Mouse (Mus musculus) left cerebral cortex, postnatal 25 days (tissue): ENCODE results near the gene Cx3cl1. TPM values are rescaled to one million over a fixed set of nuclear protein-coding genes. Genes with fewer than 3 reads are reported as not detected.

Experiments
- DNase-seq, 2 experiments: peaks; one replicate each; pipeline ENCODE4 v3.0.0; 2022; ENCODE audit warnings: low spot score in 2 of 2, mixed read lengths in 1 of 2
- intact Hi-C: fragments of 180-260 bp; cut with DNase I; formaldehyde crosslinking; loops from one replicate; pipeline ENCODE4 v1.15.1; 2025
- total RNA-seq, 2 experiments: library from RNA; stranded (reverse); gene quantifications; 2 replicates each; pipeline ENCODE4 v1.2.3; 2021

Gene Cx3cl1
- total RNA-seq, 2 experiments from 2014 or later: 749 to 762 TPM

DNA sequence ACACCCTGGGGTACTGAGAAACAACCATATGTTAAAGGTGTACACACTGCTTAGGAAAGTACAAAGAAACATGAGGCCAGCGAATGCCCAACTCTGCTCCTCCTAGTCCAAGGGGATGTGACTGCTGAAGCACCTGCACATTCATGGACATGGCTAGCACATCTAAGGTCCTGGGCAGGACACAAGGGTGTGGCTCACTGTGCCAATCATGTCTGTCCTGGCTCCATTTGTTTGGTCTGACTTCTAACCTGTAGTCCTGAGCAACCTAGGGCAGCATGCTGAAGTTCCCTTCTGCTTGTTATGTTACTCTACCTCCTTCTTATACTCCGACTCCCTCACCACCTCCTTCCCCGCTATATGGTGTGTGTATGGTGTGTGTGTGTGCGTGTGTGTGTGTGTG, 22.6 kb downstream of the Cx3cl1 start:
- intact Hi-C loops: no loop called here
- no peak for DNase-seq

DNA sequence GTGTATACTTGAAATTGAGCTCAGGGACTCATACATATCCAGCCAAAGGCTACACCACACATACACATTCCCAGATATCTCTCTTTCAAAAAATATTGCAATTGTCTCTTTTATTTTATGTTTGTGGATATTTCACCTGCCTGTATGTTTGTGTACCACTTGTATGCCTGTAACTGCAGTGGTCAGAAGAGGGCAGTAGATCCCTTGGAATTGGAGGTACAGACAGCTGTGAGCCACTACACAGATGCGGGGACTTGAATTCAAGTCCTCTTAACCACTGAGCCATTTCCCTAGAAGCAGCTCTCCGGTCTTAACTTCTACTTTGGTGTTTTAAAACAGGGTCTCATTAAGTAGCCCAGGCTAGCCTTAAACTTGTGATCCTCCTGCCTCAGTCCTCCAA, 23.0 kb downstream of the Cx3cl1 start:
- DNase-seq: no peak
- intact Hi-C loops: no loop called here

DNA sequence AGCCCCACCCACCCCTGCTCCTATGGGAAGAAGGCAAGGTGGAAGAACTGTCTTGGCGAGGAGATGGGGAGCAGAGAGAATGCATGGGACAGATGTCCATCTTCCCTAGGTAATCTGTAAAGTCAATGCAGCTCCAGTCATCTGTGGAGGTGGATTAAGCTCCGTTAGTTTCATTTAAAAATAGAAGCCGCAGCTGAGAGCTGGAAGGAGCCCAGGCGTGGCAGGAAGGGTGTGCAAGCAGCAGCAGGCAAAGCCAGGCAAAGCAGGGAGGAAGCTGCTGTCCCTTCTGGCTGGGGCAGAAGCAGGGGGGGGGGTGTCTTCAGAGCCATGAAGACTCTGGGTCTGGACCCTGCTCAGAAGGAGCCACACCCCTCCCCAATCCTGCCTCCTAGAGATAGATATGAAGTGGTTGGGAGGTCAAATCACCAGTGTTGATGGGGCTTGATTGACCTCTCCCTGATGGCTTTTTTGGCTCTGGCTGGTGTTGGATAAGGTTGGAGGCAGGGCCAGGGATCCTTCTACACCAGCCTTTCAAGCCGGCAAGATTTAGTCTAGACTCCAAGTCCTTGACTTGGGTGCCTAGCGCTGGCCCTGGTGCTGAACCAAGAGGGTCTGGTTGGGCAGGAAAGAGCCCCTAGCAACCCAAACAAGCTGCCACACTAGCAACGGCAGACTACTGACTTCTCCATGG, 28.6 kb downstream of the Cx3cl1 start:
- intact Hi-C loops: no loop called here
- DNase-seq: peak; percentile 53 to 93

DNA sequence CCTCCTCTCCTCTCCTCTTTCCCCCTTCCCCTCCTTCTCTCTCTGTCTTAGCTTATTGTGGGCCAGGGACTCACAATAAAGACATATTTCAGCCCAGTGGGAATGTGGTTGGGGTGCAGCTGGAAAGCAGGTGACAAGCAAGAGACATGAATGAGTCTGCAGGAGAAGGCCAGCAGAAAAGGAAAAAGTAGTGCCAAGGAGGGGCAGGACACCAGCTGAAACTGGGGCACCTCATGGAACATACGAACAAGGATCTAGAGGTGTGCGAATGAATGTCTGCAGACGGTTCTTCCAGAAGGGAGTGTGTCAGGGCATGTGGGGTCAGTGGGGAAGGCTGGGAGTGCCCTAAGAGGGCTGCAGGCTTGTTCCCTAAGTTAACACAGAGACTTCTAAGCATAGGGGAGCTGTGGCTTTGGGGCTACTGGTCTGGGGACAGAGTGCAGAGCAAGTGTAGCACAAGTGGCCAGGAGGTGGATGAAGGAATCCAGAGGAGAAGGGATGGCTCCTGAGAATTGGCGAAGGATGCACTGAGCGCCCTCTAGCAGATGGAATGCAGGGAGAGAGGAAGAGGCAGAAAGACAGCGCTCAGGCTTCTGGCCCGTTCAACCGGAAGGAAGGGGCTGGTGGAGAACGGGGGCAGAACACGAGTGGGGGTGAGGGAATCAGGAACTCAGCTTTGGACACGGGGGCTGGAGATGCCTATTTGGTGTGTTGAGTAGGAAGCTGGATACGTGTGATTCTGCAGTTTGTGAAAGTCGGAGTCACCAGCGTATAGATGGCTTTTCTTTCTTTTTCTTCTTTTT, 29.7 kb downstream of the Cx3cl1 start:
- intact Hi-C loops: no loop called here
- peak; percentile 63 to 93 for DNase-seq

DNA sequence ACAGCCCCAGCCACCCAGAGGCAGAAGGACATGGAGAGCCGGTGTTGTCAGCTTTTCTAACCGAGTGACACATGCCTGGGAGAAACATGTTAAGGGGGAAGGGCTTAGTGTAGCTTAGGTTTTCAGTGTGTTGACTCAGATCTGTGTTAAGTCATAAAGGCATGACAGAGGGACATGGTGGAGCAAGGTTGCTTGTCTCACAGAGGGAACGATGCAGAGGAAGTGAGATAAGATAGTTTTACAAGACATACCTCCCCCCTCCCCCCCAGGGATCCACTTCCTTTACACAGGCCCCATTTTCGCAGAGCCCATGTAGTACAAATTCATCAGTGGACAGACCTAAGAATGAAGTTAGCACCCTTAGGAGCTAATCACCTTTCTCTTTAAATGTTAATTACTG, 30.6 kb downstream of the Cx3cl1 start:
- no peak for DNase-seq
- intact Hi-C loops: no loop called here

DNA sequence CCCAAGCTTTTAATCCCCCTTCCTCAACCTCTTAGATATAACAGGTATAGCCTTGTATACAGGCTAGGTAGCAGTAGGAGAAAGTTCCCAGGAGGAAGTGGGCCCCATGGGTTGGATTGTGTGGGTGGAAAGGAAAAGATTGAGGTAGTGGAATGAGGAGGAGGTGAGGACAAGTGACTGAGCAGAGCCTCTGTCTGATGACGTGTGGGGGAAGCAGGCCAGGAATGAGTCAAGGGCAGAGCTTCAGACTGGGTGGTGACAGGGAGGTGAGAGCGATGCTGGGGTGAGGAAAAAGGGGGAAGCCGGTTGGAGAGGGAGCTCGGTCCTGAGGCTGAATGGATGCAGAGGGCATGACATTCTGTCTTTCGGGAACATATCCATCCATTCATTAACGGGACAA, 31.7 kb downstream of the Cx3cl1 start:
- intact Hi-C loops: no loop called here
- DNase-seq: peak in 1 of 2 experiments; percentile 86

DNA sequence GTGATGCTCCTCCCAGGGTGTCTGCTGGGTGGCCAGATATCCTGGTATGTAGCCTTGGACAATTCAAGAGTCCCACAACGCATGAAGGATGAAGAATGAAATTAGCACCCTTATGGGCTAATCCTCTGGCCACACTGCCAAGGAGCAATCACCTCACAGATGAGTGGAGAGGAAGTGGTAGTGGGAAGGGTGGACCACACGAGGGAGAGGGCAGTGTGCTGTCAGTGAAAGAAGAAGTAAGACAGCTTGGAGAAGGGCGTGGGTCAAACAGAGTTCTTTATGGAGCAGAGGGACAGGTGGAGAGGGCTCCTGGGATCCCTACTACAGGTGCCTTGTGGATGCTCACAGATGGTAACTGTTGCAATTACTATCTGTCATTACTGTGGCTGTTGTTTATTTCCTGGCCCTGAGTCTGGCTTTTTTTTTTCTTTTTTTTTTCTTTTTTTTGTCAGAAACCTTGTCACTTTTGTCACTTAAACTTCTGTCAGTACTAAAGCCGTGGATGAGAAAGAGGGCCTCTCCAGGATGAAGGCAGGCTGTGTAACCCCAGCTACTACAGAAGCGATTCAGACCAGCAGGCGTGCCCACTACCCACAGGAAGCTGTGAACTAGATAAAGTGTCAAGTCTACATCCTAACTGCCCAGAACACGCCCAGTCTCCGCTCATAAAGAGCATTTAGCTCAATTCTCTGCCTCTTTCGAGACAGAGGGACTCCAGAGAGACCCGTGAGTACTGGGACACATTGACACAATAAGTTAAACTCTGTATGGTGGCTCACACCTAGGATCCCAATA, 32.9 kb downstream of the Cx3cl1 start:
- intact Hi-C loops: no loop called here
- no peak for DNase-seq

DNA sequence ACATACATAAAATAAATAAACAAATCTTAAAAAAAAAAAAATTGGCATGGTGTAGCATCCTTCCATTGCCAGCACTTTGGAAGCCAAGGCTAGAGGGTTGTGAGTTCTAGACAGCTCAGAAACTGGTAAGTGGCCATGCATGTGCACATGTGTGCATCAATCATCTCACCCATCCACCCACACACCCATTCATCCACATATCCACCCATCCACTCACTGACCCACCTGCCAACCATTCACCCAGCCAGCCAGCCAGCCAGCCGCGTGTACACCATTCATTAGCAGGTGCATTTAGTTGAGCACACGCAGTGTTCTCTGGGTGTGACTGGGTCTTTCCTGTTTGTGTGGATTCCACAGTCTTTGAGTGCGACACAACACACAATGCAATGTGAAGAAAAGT, 34.0 kb downstream of the Cx3cl1 start:
- intact Hi-C loops: no loop called here
- no peak for DNase-seq

DNA sequence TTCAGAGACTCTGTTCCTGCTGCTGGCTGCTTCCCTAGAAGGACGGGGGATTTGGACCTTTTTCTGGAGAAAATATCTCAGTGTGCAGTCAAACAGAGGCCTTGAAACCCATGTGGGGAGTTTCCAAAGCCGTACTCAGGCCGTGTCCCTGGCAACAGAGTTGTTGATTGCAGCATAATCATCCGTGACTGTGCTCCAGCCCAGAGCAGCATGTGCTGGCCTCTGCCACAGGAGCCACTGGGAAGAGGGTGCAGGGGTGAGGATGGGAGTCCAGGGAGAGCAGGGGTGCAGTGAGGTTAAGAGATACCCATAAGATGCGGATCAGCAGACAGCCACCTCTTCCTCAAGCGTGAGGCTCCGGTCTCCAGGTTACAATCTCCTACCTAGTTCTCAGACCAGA, 35.7 kb downstream of the Cx3cl1 start:
- intact Hi-C loops: no loop called here
- no peak for DNase-seq

DNA sequence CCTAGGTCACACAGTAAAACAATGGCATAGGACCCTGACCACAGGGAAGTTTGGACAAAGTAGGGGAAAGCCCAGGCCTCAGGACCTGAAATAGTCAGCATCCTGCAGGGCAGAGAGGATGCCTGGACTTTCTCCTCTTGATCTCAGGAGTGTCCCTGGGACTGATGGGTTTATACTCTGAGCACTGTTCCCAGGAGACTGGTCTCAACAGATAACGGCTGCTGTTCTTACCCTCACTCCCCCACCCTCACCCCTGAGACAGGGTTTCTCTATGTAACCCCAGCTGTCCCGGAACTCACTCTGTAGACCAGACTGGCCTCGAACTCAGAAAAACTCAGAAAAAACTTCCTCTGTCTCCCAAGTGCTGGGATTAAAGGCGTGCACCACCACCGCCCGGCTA, 36.6 kb downstream of the Cx3cl1 start:
- no peak for DNase-seq
- intact Hi-C loops: no loop called here

DNA sequence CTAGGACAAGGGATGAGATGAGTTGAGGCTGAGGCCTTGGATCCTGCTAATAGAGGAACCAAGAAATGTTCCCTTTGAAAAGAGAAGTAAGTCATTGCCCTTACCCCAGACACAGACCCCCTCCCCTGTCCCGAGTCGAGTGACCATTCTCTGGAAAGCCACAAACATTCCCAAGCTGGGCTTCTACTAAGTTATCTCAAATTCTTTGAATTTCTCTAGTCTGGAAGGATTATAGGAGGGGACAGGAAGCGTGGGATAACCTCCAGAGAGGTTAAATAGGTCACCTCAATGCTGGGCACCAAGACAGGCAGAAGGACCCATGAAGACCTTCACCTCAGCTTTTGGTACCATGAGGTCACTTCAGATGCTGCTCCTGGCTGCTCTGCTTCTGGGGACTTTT, 38.3 kb downstream of the Cx3cl1 start, which contains the start of gene Ccl17:
Gene Ccl17 (plus strand): TSS at position 301 of the 400 bp plus-strand sequence.
- DNase-seq: no peak
- intact Hi-C loops: loop anchor here (2.0 kb wide), 1 partner anchor 37 kb away; the partner anchor contains the start of gene Cx3cl1

DNA sequence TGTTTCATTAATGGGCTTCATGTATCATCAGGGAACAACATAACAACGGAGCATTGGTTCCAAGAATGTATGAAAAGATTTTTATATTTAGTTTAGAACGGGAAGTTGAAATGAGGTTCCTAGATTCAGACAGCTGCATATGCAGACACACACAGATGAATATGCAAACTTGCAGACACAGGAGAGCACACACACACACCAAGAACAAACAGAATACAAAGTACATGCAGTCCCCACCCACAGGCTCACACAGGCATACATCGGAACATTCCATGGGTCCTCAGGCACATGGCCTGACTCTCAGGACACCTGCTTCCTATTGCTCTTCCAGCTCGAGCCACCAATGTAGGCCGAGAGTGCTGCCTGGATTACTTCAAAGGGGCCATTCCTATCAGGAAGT, 39.0 kb downstream of the Cx3cl1 start:
- DNase-seq: peak in 1 of 2 experiments; percentile 53
- intact Hi-C loops: loop anchor here (2.0 kb wide), 1 partner anchor 38 kb away; the partner anchor contains the start of gene Cx3cl1

DNA sequence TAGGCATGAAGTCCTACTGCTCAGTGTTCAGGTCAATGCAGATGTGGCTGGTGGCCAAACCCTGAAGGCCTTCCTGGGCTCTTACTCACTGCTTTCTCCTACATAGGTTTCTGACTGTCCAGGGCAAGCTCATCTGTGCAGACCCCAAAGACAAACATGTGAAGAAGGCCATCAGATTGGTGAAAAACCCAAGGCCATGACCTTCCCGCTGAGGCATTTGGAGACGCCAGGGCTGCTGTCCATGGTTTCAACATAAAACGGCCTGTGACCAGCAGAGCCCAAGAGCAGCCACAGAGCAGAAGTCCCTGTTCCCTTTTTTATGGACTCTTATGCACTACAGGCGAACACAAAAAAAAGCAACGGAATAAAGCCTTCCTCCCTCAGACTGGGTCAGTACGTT, 39.8 kb downstream of the Cx3cl1 start:
- no peak for DNase-seq
- intact Hi-C loops: loop anchor here (1.0 to 2.0 kb wide), 2 partner anchors 39 to 107 kb away; partner anchors contain the start of gene Cx3cl1

DNA sequence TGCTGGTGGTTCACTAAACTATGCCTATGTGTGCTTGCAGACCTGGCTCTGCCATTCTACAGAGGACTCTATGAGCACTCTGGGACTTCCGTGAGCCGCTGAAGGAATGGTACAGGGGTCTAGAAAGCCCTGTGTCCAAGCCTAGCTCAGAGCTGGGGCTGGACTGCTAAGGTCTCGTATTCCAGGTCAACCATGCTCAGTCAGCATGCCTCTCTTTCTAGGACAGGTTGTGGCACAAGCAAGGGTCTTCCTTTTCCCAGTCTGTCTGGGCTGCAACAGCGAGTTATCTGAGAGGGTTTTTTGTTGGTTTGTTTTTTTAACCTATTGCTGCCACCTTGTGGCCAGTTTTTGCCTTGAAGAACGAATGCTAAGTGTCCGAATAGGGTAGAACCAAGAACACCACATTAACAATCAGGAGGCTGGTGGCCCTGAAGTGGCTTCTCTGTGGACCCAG, 40.9 kb downstream of the Cx3cl1 start:
- DNase-seq: peak; percentile 94 to 96
- intact Hi-C loops: loop anchor here (1.0 kb wide), 1 partner anchor 108 kb away; no protein-coding TSS in a partner anchor

DNA sequence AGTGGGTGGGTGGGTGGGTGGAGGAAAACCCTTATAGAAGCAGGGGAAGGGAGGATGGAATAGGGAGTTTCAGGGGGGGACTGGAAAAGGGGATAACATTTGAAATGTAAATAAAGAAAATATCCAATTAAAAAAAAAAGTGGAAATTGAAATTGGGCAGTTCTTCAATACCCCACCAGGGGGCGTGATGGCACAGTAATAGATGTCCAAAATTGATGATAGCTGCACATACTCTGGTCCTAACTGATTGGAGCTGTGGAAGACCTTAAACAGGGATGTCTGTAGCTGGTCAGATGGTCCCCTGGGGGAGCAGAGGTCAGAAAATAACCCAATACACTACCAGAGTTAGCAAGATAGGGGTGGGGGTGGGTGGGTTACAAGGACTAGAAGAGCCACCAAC, 42.7 kb downstream of the Cx3cl1 start:
- DNase-seq: no peak
- intact Hi-C loops: no loop called here

DNA sequence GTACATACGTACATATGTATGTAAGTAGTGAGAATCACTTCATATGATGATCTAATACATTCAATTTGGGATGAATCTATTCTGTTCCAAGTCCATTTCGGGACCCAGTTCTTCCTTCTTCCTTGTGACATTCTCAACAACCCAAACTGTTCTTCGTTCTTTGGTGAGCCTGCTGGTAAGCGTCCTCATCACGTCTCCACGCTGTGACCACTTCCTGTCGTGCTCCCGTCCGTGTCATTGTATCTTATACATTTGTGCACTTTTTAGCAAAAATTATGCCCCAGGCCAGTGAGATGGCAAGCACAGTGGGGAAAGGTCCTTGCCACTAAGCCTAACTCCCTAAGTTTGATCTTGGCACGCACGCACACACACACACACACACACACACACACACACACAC, 46.1 kb downstream of the Cx3cl1 start:
- intact Hi-C loops: no loop called here
- DNase-seq: no peak

DNA sequence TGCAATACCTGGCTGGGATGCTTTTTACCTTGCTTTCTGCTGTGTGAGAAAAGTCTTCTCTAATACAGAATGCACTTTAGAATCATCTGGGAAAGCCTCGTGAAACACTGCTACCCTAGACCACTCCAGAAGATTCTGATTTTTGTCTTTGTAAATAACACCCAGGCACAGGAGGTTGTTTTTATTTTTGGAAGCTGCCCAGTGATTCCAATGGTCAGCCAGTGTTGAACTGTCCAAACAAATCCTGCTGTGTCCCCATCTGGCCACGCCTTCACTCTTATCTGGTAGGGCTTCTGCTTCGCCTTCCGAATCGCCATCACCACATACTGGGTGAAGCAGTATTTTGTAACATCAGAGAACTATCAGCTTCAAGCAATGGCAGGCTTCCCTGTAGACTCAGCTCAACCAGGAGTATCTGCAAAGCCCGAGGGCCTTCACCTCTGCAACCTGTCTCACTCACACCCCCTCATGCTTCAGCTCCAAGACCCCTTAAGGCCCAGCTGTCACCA, 47.9 kb downstream of the Cx3cl1 start:
- intact Hi-C loops: no loop called here
- no peak for DNase-seq

DNA sequence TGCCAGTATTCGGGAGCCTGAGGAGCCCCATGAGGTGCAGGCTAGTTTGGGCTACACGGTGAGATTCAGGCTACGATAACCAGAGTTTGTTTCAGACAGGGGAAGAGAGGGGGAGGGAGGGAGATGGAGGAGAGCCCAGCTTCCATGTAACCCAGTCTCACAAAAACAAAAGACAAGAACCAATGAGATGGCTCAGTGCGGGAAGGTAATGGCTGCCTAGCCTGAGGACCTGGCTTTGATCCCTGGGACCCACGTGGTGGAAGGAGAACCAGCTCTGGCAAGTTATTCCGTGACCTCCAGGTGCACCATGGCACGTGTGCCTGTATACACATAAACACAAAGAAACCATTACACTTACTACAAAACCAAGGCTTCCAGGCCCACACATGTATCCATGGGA, 48.7 kb downstream of the Cx3cl1 start:
- intact Hi-C loops: no loop called here
- no peak for DNase-seq

DNA sequence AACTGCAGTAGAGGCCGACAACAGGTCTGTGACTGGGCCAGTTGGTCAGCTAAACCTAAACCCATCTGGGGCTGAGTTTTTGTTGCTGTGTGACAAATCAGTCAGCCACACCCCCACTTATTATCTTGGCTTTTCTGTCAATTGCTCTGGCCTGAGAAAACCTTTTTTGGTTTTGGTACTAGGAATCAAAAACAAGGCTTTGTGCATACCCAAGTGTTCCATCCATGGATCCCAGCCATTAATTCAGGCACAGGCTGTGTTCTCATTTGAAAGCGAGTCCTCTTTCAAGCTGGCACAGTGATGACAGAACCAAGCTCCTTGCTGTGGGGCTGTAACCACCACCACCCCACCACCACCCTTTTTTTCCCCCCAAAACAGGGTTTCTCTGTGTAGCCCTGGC, 49.6 kb downstream of the Cx3cl1 start:
- intact Hi-C loops: no loop called here
- DNase-seq: no peak
